Mouse (Mus musculus): ENCODE measurements around the gene Ggnbp2. TPM values are rescaled to one million over a fixed set of nuclear protein-coding genes. Genes with fewer than 3 reads are reported as not detected.

The Ggnbp2 gene
- 81.3 and 88.4 TPM in 2 replicates for polyA plus RNA-seq (2021; fragmentation: Nextera tagmentation)
- long read RNA-seq, experiment 1, partial matches to known transcripts: 135 of 153 reads
- long read RNA-seq, experiment 1, other reads (novel, unspliced or antisense): 18 of 153 reads
- long read RNA-seq, experiment 2, transcript Ggnbp2-203 (14 exons, 3,034 nt): minor isoform, 12 of 534 reads
- long read RNA-seq, experiment 2, transcript Ggnbp2-206 (13 exons, 2,528 nt): major isoform, 13 of 534 reads
- long read RNA-seq, experiment 2, transcript Ggnbp2-211 (14 exons, 3,056 nt): minor isoform, 10 of 534 reads
- long read RNA-seq, experiment 2, partial matches to known transcripts: 445 of 534 reads
- long read RNA-seq, experiment 2, other reads (novel, unspliced or antisense): 50 of 534 reads

DNA sequence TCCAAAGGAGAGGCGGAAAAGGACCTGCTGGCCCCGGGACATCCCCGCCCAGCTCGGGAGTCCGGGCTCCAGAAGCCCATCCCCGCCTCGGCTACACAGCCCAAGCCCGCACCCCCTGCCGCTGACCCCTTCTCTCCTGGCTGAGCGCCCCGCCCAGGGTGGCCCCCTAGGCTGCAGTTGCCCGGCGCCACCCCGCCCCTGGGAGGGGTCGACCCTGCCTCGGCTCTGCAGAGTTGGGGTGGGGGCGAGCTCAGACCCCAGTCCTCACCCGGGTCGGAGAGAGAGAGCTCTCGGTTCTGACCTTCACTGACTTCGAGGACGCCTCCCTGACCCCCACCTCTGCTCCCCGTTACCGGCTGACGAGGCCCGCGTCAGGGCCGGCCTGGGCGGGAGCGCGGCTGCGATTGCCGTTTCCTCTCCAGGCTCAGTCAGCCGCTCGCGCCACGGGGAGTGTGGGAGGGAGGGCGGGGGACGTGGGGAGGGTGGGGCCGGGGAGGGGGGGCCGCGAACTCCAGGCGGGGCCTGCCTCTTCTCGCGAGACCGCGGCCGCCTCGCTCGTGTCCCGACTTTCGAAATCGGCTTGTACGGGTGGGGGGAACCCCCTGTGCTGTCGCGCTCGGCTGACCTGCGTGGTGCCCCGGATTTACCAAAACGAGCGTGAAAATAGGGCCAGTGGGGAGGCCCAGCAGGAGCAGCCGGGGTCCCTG, at the start of gene Ggnbp2:
Gene Ggnbp2, minus strand, starts transcription at position 481 of the 707 bp plus-strand sequence.

DNA sequence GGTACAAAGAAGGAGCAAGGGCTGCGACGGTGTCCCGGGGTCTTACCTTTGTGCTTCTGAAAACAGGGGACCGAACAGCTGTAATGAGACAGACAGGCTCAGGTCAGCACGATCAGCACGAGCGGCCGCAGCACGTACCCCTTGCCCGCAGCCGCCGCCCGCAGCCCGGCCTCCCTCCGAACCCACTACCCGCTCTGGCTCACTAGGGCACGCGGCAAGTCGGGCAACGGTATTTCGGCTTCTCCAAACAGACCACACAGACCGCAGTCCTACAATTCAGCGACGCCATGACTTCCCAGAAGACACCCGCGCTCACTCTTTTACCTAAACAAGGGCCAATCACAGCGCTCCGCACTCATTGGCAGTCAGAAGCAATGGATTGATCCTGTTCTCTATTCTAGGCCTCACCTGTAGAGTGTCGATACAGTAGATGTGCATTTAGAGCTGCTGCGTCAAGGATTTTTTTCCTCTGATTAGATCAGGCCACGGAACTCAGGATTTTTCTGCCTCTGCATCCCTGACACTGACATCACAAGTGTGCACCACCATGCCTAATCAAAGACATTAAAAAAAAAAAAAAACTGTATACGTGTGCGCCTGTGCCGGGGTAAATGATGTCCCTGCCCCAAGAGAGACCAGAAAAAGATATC, 45.6 kb upstream of the Ggnbp2 start, which contains the start of gene Znhit3:
Gene Znhit3, minus strand, starts transcription at position 314 of the 650 bp plus-strand sequence.

GRCm38 (mm10) chr11:84879772-84880464, 9.3 kb upstream of the Ggnbp2 start, which contains the start of the genes Myo19 and Pigw:
Myo19 (plus strand) TSS chr11:84880148.
Pigw (minus strand) TSS chr11:84880285.

DNA sequence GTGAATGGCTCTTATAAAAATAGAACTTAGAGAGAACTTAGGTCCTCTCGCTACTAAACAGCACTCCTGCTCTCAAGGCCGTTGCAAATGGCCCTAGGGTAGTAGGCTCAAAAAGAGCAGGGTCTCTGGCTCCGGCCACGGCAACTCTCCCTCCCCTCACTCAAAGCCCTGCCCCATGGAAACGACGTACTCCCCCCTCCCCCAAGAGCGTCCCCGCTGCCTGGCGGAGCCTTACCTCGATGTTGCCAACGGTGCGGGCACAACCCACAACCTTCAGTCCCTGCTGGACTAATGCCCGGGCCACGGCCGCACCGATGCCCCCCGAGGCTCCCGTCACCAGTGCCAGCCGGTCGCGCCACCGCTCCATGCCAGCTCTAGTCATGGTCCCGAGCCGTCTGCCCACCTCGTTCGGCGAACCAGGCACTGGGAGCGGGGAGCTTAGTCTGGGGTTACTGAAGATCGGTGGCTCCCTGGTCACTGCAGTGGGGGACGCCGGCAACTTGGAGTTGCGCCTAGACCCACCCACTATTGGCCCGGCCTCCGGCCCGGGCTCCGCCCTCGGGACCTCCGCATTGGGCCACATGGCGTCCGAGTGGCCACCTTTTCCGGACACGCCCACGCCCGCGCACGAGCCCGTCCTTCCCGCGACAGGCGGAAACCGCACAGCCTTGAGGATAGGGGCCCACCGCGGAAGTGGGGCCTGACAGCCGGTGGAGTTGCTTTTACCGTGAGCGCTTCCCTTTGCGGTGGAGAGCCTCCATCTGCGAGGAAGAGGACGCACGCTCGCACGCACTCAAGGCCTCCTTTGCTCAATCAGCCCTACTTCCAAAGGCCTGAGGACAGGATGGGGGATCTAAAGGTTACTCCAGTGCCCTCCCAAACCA, 41.9 kb downstream of the Ggnbp2 start, which contains the start of gene Dhrs11:
Gene Dhrs11, minus strand, starts transcription at position 479 of the 884 bp plus-strand sequence.

DNA sequence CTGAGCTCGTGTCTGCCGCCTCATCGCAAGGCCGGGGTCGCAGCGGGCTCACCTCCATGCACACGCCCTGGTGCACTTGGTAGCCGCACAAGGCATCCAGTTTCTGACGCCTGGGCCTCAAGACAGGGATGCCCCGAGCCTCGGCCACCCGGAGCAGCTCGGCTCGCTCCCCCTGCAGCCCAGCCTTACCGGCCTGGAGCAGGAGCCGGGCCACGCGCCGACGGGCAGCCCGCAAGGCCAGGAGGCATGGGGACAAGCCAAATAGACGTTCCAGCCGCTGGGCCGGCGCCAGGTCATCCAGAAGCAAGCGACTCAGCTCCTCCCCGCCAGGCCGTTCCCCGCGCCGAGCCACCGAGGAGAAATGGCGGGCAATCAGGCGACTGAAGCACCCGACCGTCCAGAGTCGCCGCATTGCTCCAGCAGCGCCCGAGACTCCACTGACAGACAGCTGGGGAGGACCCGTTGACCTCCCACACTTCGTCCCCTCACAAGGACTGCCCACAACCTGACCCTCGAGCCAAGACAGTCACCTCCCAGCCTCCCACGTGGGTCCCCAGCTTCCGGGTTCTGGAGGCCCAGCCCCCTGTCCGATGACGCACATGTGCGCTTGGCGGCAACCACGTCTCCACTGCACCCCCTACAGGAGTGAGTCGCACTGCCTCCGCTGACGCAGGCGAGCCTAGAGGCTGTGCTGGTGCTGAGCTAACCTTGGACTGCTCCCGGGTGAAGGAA, 51.5 kb downstream of the Ggnbp2 start, which contains the start of gene Mrm1:
Gene Mrm1, minus strand, starts transcription at position 555 of the 732 bp plus-strand sequence.

Small RNA genes within 50 kb of the gene (microRNA-seq; reads per million reads assigned to microRNA genes)
- gene Gm23564: not detected

Other genes with a start within 250 kb of the Ggnbp2 start
- gene Mrm1, start 51.3 kb downstream of the Ggnbp2 start, polyA plus RNA-seq (2021; fragmentation: Nextera tagmentation): 7.1 and 9.0 TPM in 2 replicates
- gene Dhrs11, start 41.8 kb downstream of the Ggnbp2 start, polyA plus RNA-seq (2021; fragmentation: Nextera tagmentation): 3.9 and 4.3 TPM in 2 replicates
- 0.55 and 0.68 TPM in 2 replicates for gene Myo19, start 9.3 kb upstream of the Ggnbp2 start, polyA plus RNA-seq (2021; fragmentation: Nextera tagmentation)
- gene Pigw, start 9.5 kb upstream of the Ggnbp2 start, polyA plus RNA-seq (2021; fragmentation: Nextera tagmentation): 1.2 and 1.4 TPM in 2 replicates
- 90.2 and 91.0 TPM in 2 replicates for gene Znhit3, start 45.5 kb upstream of the Ggnbp2 start, polyA plus RNA-seq (2021; fragmentation: Nextera tagmentation)
- gene Car4, start 87.0 kb upstream of the Ggnbp2 start, polyA plus RNA-seq (2021; fragmentation: Nextera tagmentation): 66.6 and 82.3 TPM in 2 replicates